Mouse (Mus musculus): ENCODE data around the gene Rwdd4a. TPM values are rescaled to one million over a fixed set of nuclear protein-coding genes. Genes with fewer than 3 reads are reported as not detected.

The Rwdd4a gene
- polyA plus RNA-seq, 1 experiment from 2014 or later = 31.4 TPM

- H3K27me3 ChIP-seq = no peaks in the 10 kb centered on the region
- H3K4me1 ChIP-seq = no peaks in the 10 kb centered on the region
- no peak overlapping the region for H3K4me3 ChIP-seq
- peaks cover 54% of the 10 kb centered on the region for H3K36me3 ChIP-seq
- ATAC-seq (ENCODE audit: borderline replicate concordance, extremely low read depth, low FRiP score, low TSS enrichment) = no peak
- no peak overlapping the region for H3K4me2 ChIP-seq
- 94% methylated on average over 16 of the region's 16 CpGs for WGBS
- H3K9me3 ChIP-seq = no peaks in the 10 kb centered on the region
- no peak overlapping the region for H3K9ac ChIP-seq
- no peak overlapping the region for H3K27ac ChIP-seq
Measured at GRCm38 (mm10) chr8:47542746-47543145, 9.3 kb downstream of the Rwdd4a start.

GRCm38 (mm10) chr8:47544094-47544493 is 10.6 kb downstream of the Rwdd4a start:
- H3K9ac ChIP-seq = no peak overlapping the region
- no peaks in the 10 kb centered on the region for H3K9me3 ChIP-seq
- WGBS = 91% methylated on average over 5 of the region's 5 CpGs
- H3K27me3 ChIP-seq = no peaks in the 10 kb centered on the region
- H3K4me3 ChIP-seq = no peak overlapping the region
- ATAC-seq (ENCODE audit: borderline replicate concordance, extremely low read depth, low FRiP score, low TSS enrichment) = no peak
- H3K4me2 ChIP-seq = no peak overlapping the region
- H3K36me3 ChIP-seq = peaks cover 65% of the 10 kb centered on the region
- no peaks in the 10 kb centered on the region for H3K4me1 ChIP-seq
- no peak overlapping the region for H3K27ac ChIP-seq

DNA sequence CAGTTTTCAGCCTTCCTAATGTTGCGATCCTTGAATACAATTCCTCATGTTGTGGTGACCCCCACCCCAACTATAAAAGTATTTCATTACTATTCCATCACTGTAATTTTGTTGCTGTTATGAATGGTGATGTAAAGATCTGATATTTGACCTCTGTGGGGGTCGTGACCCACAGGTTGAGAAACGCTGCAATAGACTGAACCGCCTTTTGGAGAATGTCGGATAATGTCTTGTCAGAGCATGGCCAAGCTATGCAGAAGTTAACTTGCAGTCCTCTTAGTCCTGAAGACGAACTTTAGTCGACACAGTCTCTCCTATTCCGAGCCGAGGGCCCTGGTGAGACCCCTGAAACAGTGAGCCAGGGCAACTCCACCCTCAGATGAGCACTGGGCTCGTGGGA is 13.6 kb downstream of the Rwdd4a start:
- Histone ChIP-seq H3K4me3 (no peak overlapping the region), H3K36me3 (peaks cover 82% of the 10 kb centered on the region), H3K27me3 (no peaks in the 10 kb centered on the region), H3K9me3 (no peaks in the 10 kb centered on the region), H3K4me1 (no peaks in the 10 kb centered on the region), H3K9ac (no peak overlapping the region), H3K4me2 (no peak overlapping the region), H3K27ac (no peak overlapping the region)
- no peak for ATAC-seq (ENCODE audit: borderline replicate concordance, extremely low read depth, low FRiP score, low TSS enrichment)
- WGBS = 93% methylated on average over 10 of the region's 10 CpGs

GRCm38 (mm10) chr8:47553613-47554012 is 20.1 kb downstream of the Rwdd4a start:
- peaks cover 27% of the 10 kb centered on the region for H3K36me3 ChIP-seq
- H3K4me1 ChIP-seq = no peaks in the 10 kb centered on the region
- H3K9me3 ChIP-seq = no peaks in the 10 kb centered on the region
- H3K9ac ChIP-seq = no peak overlapping the region
- H3K4me3 ChIP-seq = no peak overlapping the region
- no peak overlapping the region for H3K27ac ChIP-seq
- no peaks in the 10 kb centered on the region for H3K27me3 ChIP-seq
- 86% methylated on average over 6 of the region's 6 CpGs for WGBS
- no peak overlapping the region for H3K4me2 ChIP-seq
- ATAC-seq (ENCODE audit: borderline replicate concordance, extremely low read depth, low FRiP score, low TSS enrichment) = no peak

DNA sequence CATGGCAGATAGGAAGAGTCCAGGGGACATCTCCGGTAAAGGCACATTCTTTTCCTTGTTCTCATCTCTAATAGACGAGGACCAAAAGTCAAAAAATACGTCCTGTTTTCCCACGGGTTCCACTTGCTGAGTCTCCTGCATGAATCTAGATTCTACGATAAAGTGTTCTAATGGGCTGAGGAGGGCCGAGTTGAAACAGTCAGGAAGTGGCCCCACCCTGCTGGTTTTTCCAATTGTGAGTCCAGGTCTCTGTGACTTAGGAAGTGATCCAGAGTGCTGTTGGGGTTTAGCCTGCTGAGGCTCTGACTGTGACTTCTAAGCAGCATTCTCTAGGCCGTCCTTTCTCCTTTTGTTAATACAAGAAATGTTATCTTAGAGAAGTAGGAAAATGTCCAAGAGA is 23.0 kb downstream of the Rwdd4a start:
- no peak for ATAC-seq (ENCODE audit: borderline replicate concordance, extremely low read depth, low FRiP score, low TSS enrichment)
- Histone ChIP-seq H3K9me3 (no peaks in the 10 kb centered on the region), H3K9ac (no peak overlapping the region), H3K27ac (no peak overlapping the region), H3K4me2 (no peak overlapping the region), H3K4me1 (no peaks in the 10 kb centered on the region), H3K36me3 (peaks cover 3% of the 10 kb centered on the region; the same call in 1 of the 2 replicates), H3K4me3 (no peak overlapping the region), H3K27me3 (no peaks in the 10 kb centered on the region)
- WGBS = 78% methylated on average over 7 of the region's 7 CpGs

- WGBS = 17% methylated on average over 7 of the region's 7 CpGs
- H3K27me3 ChIP-seq = no peaks in the 10 kb centered on the region
- H3K4me1 ChIP-seq = no peaks in the 10 kb centered on the region
- H3K27ac ChIP-seq = no peak overlapping the region
- H3K36me3 ChIP-seq = no peaks in the 10 kb centered on the region; the same call in 1 of the 2 replicates
- H3K9ac ChIP-seq = no peak overlapping the region
- ATAC-seq (ENCODE audit: borderline replicate concordance, extremely low read depth, low FRiP score, low TSS enrichment) = no peak
- no peak overlapping the region for H3K4me3 ChIP-seq
- no peaks in the 10 kb centered on the region for H3K9me3 ChIP-seq
- H3K4me2 ChIP-seq = no peak overlapping the region
Measured at GRCm38 (mm10) chr8:47558274-47558673, 24.8 kb downstream of the Rwdd4a start.

- Histone ChIP-seq H3K4me2 (no peak overlapping the region), H3K9me3 (no peaks in the 10 kb centered on the region), H3K4me3 (no peak overlapping the region), H3K9ac (no peak overlapping the region), H3K36me3 (no peaks in the 10 kb centered on the region), H3K4me1 (no peaks in the 10 kb centered on the region), H3K27ac (no peak overlapping the region), H3K27me3 (no peaks in the 10 kb centered on the region)
- ATAC-seq (ENCODE audit: borderline replicate concordance, extremely low read depth, low FRiP score, low TSS enrichment) = no peak
- 75% methylated on average over 7 of the region's 7 CpGs for WGBS
Measured at GRCm38 (mm10) chr8:47560801-47561200, 27.3 kb downstream of the Rwdd4a start.

DNA sequence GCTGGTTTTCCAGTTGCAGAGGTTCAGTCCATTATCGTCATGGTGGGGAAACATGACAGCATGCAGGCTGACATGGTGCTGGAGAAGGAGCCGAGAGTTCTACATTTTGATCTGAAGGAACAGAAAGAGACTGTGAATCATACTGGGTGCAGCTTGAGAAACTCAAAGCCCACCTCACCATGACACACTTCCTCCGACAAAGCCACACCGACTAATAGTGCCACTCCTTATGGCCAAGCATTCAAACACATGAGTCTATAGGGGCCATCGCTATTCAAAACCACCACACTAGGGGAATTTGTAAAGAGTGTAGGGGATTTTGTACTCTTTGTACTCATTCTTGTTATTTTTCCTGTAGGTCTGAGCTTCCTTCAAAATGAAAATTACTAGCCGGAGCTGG is 33.1 kb downstream of the Rwdd4a start:
- no peak overlapping the region for H3K4me2 ChIP-seq
- WGBS = 89% methylated on average over 6 of the region's 6 CpGs
- no peaks in the 10 kb centered on the region for H3K9me3 ChIP-seq
- no peaks in the 10 kb centered on the region for H3K27me3 ChIP-seq
- H3K9ac ChIP-seq = no peak overlapping the region
- ATAC-seq (ENCODE audit: borderline replicate concordance, extremely low read depth, low FRiP score, low TSS enrichment) = no peak
- no peaks in the 10 kb centered on the region for H3K4me1 ChIP-seq
- no peak overlapping the region for H3K27ac ChIP-seq
- no peaks in the 10 kb centered on the region for H3K36me3 ChIP-seq
- H3K4me3 ChIP-seq = no peak overlapping the region

GRCm38 (mm10) chr8:47568098-47568497 is 34.6 kb downstream of the Rwdd4a start:
- Histone ChIP-seq H3K9ac (no peak overlapping the region), H3K4me2 (no peak overlapping the region), H3K4me3 (no peak overlapping the region), H3K27ac (no peak overlapping the region), H3K9me3 (no peaks in the 10 kb centered on the region), H3K36me3 (no peaks in the 10 kb centered on the region), H3K27me3 (no peaks in the 10 kb centered on the region), H3K4me1 (no peaks in the 10 kb centered on the region)
- 54% methylated on average over 5 of the region's 5 CpGs for WGBS
- ATAC-seq (ENCODE audit: borderline replicate concordance, extremely low read depth, low FRiP score, low TSS enrichment) = peak; percentile 57; the same call in 1 of the 2 replicates

GRCm38 (mm10) chr8:47570161-47570560 is 36.7 kb downstream of the Rwdd4a start:
- H3K9me3 ChIP-seq = no peaks in the 10 kb centered on the region
- no peaks in the 10 kb centered on the region for H3K36me3 ChIP-seq
- WGBS = 87% methylated on average over 6 of the region's 6 CpGs
- no peak overlapping the region for H3K27ac ChIP-seq
- H3K4me2 ChIP-seq = no peak overlapping the region
- no peak overlapping the region for H3K9ac ChIP-seq
- no peak for ATAC-seq (ENCODE audit: borderline replicate concordance, extremely low read depth, low FRiP score, low TSS enrichment)
- no peaks in the 10 kb centered on the region for H3K4me1 ChIP-seq
- no peak overlapping the region for H3K4me3 ChIP-seq
- H3K27me3 ChIP-seq = no peaks in the 10 kb centered on the region

GRCm38 (mm10) chr8:47573482-47573881 is 40.0 kb downstream of the Rwdd4a start:
- no peak for ATAC-seq (ENCODE audit: borderline replicate concordance, extremely low read depth, low FRiP score, low TSS enrichment)

DNA sequence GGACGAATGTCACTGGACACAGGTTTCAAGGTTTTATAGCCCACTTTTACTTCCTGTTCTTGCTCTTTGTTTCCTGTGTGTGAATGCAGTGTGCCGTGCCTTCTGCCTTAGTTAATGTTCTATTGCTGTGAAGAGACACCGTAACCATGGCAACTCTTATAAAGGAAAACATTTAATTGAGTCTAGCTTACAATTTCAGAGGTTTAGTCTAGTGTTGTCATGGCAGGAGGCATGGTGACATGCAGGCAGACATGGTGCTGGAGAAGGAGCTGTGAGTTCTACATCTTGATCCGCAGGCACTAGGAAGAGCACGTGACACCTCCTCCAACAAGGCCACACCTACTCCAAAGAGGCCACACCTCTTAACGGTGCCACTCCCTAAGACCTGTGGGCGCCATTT is 48.0 kb downstream of the Rwdd4a start:
- Histone ChIP-seq H3K9me3 (no peaks in the 10 kb centered on the region), H3K27me3 (no peaks in the 10 kb centered on the region)
- ATAC-seq (ENCODE audit: borderline replicate concordance, extremely low read depth, low FRiP score, low TSS enrichment) = no peak

More at GRCm38 (mm10) chr8:47573482-47573881, 40.0 kb downstream of the Rwdd4a start:
- Histone ChIP-seq H3K4me3 (no peak overlapping the region), H3K27me3 (no peaks in the 10 kb centered on the region), H3K36me3 (no peaks in the 10 kb centered on the region), H3K4me2 (no peak overlapping the region), H3K9me3 (0 out of 2 replicates have a peak, but pooled peaks cover 3% of the 10 kb centered on the region), H3K4me1 (no peaks in the 10 kb centered on the region), H3K27ac (no peak overlapping the region), H3K9ac (no peak overlapping the region)
- 81% methylated on average over 7 of the region's 7 CpGs for WGBS

DNA sequence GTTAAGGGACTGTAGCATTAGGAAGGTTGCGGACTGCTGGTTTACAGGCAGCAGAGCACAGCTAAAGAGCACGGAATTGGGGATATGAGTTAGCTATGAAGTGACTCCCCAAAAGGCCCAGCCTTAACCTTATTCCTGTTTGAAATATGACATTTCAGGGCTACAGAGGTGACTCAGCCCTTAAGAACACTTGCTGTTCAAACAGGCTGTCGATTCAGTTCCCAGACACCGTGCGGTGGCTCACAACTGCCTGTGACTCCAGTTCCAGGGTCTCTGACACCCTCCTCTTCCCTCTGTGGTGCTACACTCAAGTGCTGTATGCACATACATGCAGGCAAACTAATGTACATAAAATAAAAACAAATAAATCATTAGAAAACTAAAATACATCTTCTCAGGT is 55.2 kb downstream of the Rwdd4a start:
- WGBS = 79% methylated on average over 5 of the region's 5 CpGs
- Histone ChIP-seq H3K27me3 (no peaks in the 10 kb centered on the region), H3K4me1 (0 out of 2 replicates have a peak, but pooled peaks cover 3% of the 10 kb centered on the region), H3K27ac (no peak overlapping the region), H3K36me3 (no peaks in the 10 kb centered on the region), H3K4me3 (no peak overlapping the region), H3K9me3 (no peaks in the 10 kb centered on the region), H3K9ac (no peak overlapping the region), H3K4me2 (no peak overlapping the region)
- no peak for ATAC-seq (ENCODE audit: borderline replicate concordance, extremely low read depth, low FRiP score, low TSS enrichment)

More for the DNA sequence above, 48.0 kb downstream of the Rwdd4a start:
- Histone ChIP-seq H3K36me3 (no peaks in the 10 kb centered on the region), H3K9ac (no peak overlapping the region), H3K27ac (no peak overlapping the region), H3K4me2 (no peak overlapping the region), H3K4me1 (no peaks in the 10 kb centered on the region), H3K4me3 (no peak overlapping the region)
- 81% methylated on average over 7 of the region's 7 CpGs for WGBS

Measured in lung, embryonic 15.5 days (tissue).